Mouse (Mus musculus): ENCODE results near the gene Tmed1.

GRCm38 (mm10) chr9:21463766-21464564 is 46.1 kb downstream of the Tmed1 start:
- TF ChIP-seq CTCF (IDR thresholded peaks at IDR 0.05) = no peak
- TF ChIP-seq POLR2A (IDR thresholded peaks at IDR 0.05; ENCODE audit: insufficient read depth, low read depth, low read length) = no peak
- no peak for TF ChIP-seq EP300 (IDR thresholded peaks at IDR 0.05; ENCODE audit: insufficient read depth, low read depth, low read length)

All from heart, adult 2 months (tissue).